Mouse (Mus musculus) liver, embryonic 13.5 days (tissue): ENCODE data around the gene Map4k2. TPM values are rescaled to one million over a fixed set of nuclear protein-coding genes. Genes with fewer than 3 reads are reported as not detected.

Source experiments
- ATAC-seq: fragments of 200-750 bp; cut with Nextera tagmentation; 2 replicates; pipeline ENCODE4 v1.8.0; 2017; ENCODE audit warnings: low read depth, mild to moderate bottlenecking, moderate number of reproducible peaks, moderate library complexity
- DNase-seq: peaks from one replicate; pipeline ENCODE4 v3.0.0; 2022
- H3K27ac ChIP-seq: fragments of 300-500 bp; sonication (generic); 2 replicates; pipeline ENCODE4 v1.5.1; 2015; ENCODE audit warnings: moderate library complexity, mild to moderate bottlenecking, inconsistent platforms
- H3K27me3 ChIP-seq: fragments of 300-500 bp; sonication (generic); 2 replicates; pipeline ENCODE4 v1.6.1; 2015; ENCODE audit warnings: mild to moderate bottlenecking, inconsistent platforms
- H3K36me3 ChIP-seq: fragments of 300-500 bp; sonication (generic); 2 replicates; pipeline ENCODE4 v1.6.1; 2015; ENCODE audit warnings: mild to moderate bottlenecking, inconsistent platforms
- H3K4me1 ChIP-seq: fragments of 300-500 bp; sonication (generic); replicated peaks from 2 replicates; pipeline ENCODE4 v1.6.1; 2015; ENCODE audit warnings: inconsistent platforms
- H3K4me2 ChIP-seq: fragments of 300-500 bp; sonication (generic); 2 replicates; pipeline ENCODE4 v1.6.1; 2015; ENCODE audit warnings: inconsistent platforms, mild to moderate bottlenecking, moderate library complexity
- H3K4me3 ChIP-seq: fragments of 300-500 bp; sonication (generic); replicated peaks from 2 replicates; pipeline ENCODE4 v1.5.1; 2015; ENCODE audit warnings: mild to moderate bottlenecking, inconsistent platforms
- H3K9ac ChIP-seq: fragments of 300-500 bp; sonication (generic); 2 replicates; pipeline ENCODE4 v1.6.1; 2015; ENCODE audit warnings: mild to moderate bottlenecking, inconsistent platforms
- H3K9me3 ChIP-seq: fragments of 300-500 bp; sonication (generic); replicated peaks from 2 replicates; pipeline ENCODE4 v1.6.1; 2016; ENCODE audit warnings: inconsistent platforms
- WGBS: fragments of 180-500 bp; shearing (Covaris S2); methylation state at CpG from one replicate; pipeline ENCODE4 v1.1.7; 2015; ENCODE audit not compliant: insufficient replicate concordance; 5-methylcytosine and 5-hydroxymethylcytosine counted together
- polyA plus RNA-seq: library from polyadenylated mRNA; unstranded; fragments of >200 nt; fragmentation: Nextera tagmentation; extraction: Ambion mirVana; gene quantifications from 2 replicates; pipeline ENCODE4 v1.2.1, GENCODE M21; 2015

Map4k2 gene
- 4.5 and 5.8 TPM in 2 replicates for polyA plus RNA-seq

GRCm38 (mm10) chr19:6340524-6341452 is at the start of gene Map4k2:
Gene Map4k2, plus strand, starts transcription at chr19:6341135.
- H3K4me2 ChIP-seq, result peak within 1 kb of the TSS; percentile 100
- DNase-seq, result peak; percentile 81
- H3K4me3 ChIP-seq, result peak within 1 kb of the TSS; percentile 81
- peak; percentile 88 for ATAC-seq
- 1% methylated on average over 72 of the region's 72 CpGs for WGBS
- peak within 1 kb of the TSS; percentile 87 for H3K9ac ChIP-seq
- peaks cover 60% of the 10 kb centered on the region for H3K36me3 ChIP-seq
- H3K27ac ChIP-seq, result peak within 1 kb of the TSS; percentile 83
- peaks cover 78% of the 10 kb centered on the region for H3K4me1 ChIP-seq
- H3K27me3 ChIP-seq, result no peaks in the 10 kb centered on the region
- H3K9me3 ChIP-seq, result no peaks in the 10 kb centered on the region

DNA sequence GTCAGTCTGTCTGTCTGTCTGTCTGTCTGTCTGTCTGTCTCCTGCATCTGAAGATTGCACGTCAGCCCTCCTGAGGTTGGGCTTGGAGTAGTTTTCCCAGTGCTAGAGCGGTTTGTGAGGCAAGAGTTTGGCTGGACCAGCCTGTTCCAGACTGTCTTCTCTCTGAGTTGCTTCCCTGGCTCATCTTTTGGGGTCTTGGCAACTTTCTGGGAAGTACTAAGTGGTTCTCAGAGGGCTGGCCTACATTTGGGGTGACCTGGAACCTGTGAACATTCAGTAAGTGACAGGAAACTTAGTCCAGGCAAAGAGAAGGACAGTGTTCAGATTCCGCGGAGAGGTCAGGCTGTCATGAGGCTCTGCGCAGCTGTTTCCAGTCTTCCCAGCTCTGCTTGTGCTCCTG is 48.7 kb upstream of the Map4k2 start:
- no peaks in the 10 kb centered on the region for H3K27me3 ChIP-seq
- no peak for ATAC-seq
- H3K36me3 ChIP-seq, result peaks cover 85% of the 10 kb centered on the region
- 90% methylated on average over 5 of the region's 5 CpGs for WGBS
- H3K4me2 ChIP-seq, result no peak overlapping the region
- H3K27ac ChIP-seq, result peak overlapping the region; percentile 93
- DNase-seq, result no peak
- H3K4me1 ChIP-seq, result peaks cover 86% of the 10 kb centered on the region
- H3K9ac ChIP-seq, result peak overlapping the region; percentile 72; the same call in 1 of the 2 replicates
- no peaks in the 10 kb centered on the region for H3K9me3 ChIP-seq
- H3K4me3 ChIP-seq, result no peak overlapping the region

DNA sequence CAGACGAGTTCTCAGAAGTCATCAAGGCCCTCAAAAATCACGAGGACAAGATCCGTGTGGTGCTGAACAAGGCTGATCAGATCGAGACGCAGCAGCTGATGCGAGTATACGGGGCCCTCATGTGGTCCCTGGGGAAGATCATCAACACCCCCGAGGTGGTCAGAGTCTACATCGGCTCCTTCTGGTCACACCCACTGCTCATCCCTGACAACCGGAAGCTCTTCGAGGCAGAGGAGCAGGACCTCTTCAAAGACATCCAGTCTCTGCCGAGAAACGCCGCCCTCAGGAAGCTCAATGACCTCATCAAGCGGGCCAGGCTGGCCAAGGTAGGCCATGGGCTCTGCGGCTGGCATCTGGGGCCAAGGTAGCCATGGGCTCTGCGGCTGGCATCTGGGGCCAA is 46.6 kb upstream of the Map4k2 start:
- WGBS, result 86% methylated on average over 17 of the region's 17 CpGs
- ATAC-seq (no peak), DNase-seq (no peak)
- no peak overlapping the region for H3K4me3 ChIP-seq
- H3K27ac ChIP-seq, result no peak overlapping the region; the same call in 1 of the 2 replicates
- no peaks in the 10 kb centered on the region for H3K27me3 ChIP-seq
- peaks cover 86% of the 10 kb centered on the region for H3K4me1 ChIP-seq
- H3K36me3 ChIP-seq, result peaks cover 86% of the 10 kb centered on the region
- no peaks in the 10 kb centered on the region for H3K9me3 ChIP-seq
- no peak overlapping the region for H3K9ac ChIP-seq
- no peak overlapping the region for H3K4me2 ChIP-seq

DNA sequence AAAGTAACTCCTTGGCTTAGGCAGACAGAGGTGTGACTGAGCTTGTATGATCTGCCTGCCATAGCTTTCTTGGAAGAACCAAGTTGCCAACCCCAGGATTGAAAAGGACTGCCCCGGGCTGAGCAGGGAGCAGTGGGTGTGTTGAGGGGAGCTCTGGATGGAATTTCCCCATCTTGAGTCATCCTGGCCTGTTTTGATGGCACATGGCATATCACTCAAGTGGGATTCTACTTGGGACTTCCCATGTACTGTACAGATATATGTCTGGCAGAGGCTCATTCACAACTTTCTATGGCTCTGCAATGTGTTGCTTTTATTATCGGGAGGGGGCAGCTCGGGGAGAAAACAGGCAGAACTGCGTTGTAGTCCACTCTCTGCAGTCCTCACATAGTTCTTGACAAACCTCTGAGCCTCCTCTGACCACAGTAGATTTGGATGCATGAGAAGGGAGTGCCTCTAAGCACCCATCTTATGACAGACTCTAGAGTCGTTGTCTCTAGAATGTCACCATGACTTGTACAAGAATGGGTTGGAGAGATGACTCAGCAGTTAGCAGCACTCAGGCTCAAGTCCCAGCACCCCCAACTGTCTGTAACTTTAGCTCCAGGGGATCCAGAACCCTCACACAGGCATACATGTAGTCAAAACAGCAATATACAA is 44.3 kb upstream of the Map4k2 start:
- ATAC-seq, result peak; percentile 56
- H3K9me3 ChIP-seq, result no peaks in the 10 kb centered on the region
- peak overlapping the region; percentile 51 for H3K4me2 ChIP-seq
- H3K27me3 ChIP-seq, result no peaks in the 10 kb centered on the region
- H3K9ac ChIP-seq, result peak overlapping the region; percentile 68
- peak; percentile 53 for DNase-seq
- 57% methylated on average over 5 of the region's 5 CpGs for WGBS
- peaks cover 86% of the 10 kb centered on the region for H3K4me1 ChIP-seq
- peaks cover 78% of the 10 kb centered on the region for H3K36me3 ChIP-seq
- H3K4me3 ChIP-seq, result no peak overlapping the region
- peak overlapping the region; percentile 94 for H3K27ac ChIP-seq

- Histone ChIP-seq H3K27me3 (no peaks in the 10 kb centered on the region), H3K4me1 (peaks cover 86% of the 10 kb centered on the region), H3K27ac (peak overlapping the region; percentile 94), H3K4me3 (peak overlapping the region; percentile 12), H3K4me2 (peak overlapping the region; percentile 51), H3K9ac (peak overlapping the region; percentile 68), H3K9me3 (no peaks in the 10 kb centered on the region), H3K36me3 (peaks cover 70% of the 10 kb centered on the region)
- WGBS, result 47% methylated on average over 9 of the region's 9 CpGs
- ATAC-seq, result peak; percentile 72
- DNase-seq, result peak; percentile 80
These were observed 43.3 kb upstream of the Map4k2 start for GRCm38 (mm10) chr19:6297641-6298040.

GRCm38 (mm10) chr19:6299003-6299402 is 41.9 kb upstream of the Map4k2 start:
- DNase-seq, result no peak
- Histone ChIP-seq H3K9me3 (no peaks in the 10 kb centered on the region), H3K9ac (peak overlapping the region; percentile 68), H3K27me3 (no peaks in the 10 kb centered on the region), H3K27ac (peak overlapping the region; percentile 94), H3K4me3 (0 out of 2 replicates have a peak overlapping the region, but pooled peaks have one; percentile 12), H3K4me2 (peak overlapping the region; percentile 56), H3K36me3 (peaks cover 65% of the 10 kb centered on the region), H3K4me1 (peaks cover 93% of the 10 kb centered on the region)
- 65% methylated on average over 4 of the region's 4 CpGs for whole genome bisulfite sequencing
- ATAC-seq, result no peak

GRCm38 (mm10) chr19:6299450-6300267 is 41.3 kb upstream of the Map4k2 start:
- Histone ChIP-seq H3K9ac (peak overlapping the region; percentile 63), H3K27ac (peak overlapping the region; percentile 94), H3K4me1 (peaks cover 100% of the 10 kb centered on the region), H3K27me3 (no peaks in the 10 kb centered on the region), H3K36me3 (peaks cover 58% of the 10 kb centered on the region), H3K4me3 (peak overlapping the region; percentile 26), H3K4me2 (peak overlapping the region; percentile 56), H3K9me3 (no peaks in the 10 kb centered on the region)
- 45% methylated on average over 7 of the region's 7 CpGs for WGBS
- no peak for ATAC-seq
- no peak for DNase-seq

- WGBS, result 20% methylated on average over 7 of the region's 7 CpGs
- Histone ChIP-seq H3K9ac (peak overlapping the region; percentile 63), H3K27ac (peak overlapping the region; percentile 94), H3K36me3 (peaks cover 50% of the 10 kb centered on the region), H3K4me1 (peaks cover 99% of the 10 kb centered on the region), H3K4me3 (peak overlapping the region; percentile 26), H3K27me3 (no peaks in the 10 kb centered on the region), H3K9me3 (no peaks in the 10 kb centered on the region), H3K4me2 (peak overlapping the region; percentile 56)
- ATAC-seq, result peak; percentile 80
- peak; percentile 80 for DNase-seq
These were observed 40.5 kb upstream of the Map4k2 start for GRCm38 (mm10) chr19:6300402-6300841.

DNA sequence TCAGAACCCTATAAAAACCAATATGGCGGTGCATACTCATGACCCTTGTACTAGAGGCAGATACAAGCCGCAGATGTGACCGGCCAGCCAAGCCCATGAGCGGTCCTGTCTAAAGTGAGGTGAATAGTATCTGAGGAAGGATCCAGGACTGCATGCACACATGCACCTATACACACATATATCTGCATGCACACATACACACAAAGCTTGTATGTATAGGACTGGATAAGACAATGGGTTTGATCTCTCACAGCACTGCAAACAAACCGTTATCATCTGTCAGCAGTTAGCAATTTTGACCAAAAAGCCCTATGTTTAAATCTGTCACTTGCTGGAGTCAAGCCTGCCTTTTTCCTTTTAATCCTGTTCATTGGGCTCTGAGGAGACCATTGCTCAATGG is 38.8 kb upstream of the Map4k2 start:
- peak overlapping the region; percentile 94 for H3K27ac ChIP-seq
- no peaks in the 10 kb centered on the region for H3K27me3 ChIP-seq
- H3K4me3 ChIP-seq, result no peak overlapping the region
- peaks cover 33% of the 10 kb centered on the region for H3K36me3 ChIP-seq
- DNase-seq, result no peak
- no peaks in the 10 kb centered on the region for H3K9me3 ChIP-seq
- ATAC-seq, result no peak
- H3K9ac ChIP-seq, result peak overlapping the region; percentile 23; the same call in 1 of the 2 replicates
- no peak overlapping the region for H3K4me2 ChIP-seq
- WGBS, result 59% methylated on average over 5 of the region's 5 CpGs
- H3K4me1 ChIP-seq, result peaks cover 95% of the 10 kb centered on the region

DNA sequence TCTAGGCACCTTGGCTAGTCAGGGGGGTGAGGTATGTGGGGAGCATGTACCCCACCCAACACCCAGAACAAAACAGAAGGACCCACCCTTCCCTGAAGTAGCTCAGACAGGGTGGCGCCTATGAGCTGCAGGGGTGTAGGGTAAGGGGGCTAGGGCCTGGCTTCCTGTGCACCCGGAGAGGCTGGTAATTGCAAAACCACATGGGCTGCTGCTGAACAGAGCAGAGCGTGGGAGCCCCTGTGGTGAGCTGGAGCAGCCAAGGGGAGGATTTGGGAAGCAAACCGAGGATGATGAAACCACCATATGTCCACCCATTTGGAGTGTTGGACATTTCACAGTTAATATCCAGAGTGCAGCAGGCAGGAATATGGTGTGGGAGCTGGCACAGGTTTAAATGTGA is 38.4 kb upstream of the Map4k2 start:
- Histone ChIP-seq H3K9ac (peak overlapping the region; percentile 23), H3K9me3 (no peaks in the 10 kb centered on the region), H3K36me3 (peaks cover 29% of the 10 kb centered on the region), H3K4me3 (no peak overlapping the region), H3K4me1 (peaks cover 95% of the 10 kb centered on the region), H3K27me3 (no peaks in the 10 kb centered on the region), H3K27ac (peak overlapping the region; percentile 94), H3K4me2 (0 out of 2 replicates have a peak overlapping the region, but pooled peaks have one; percentile 15)
- ATAC-seq (no peak), DNase-seq (no peak)
- 11% methylated on average over 4 of the region's 4 CpGs for WGBS
